Mouse (Mus musculus) thymus, postnatal 10 days (tissue): ENCODE results near the gene Fst.
A peak's percentile ranks its signal among the peaks of the same experiment; 100 is the strongest.

Experiments used
- DNase-seq, 2 experiments: peaks; one replicate each; pipeline ENCODE4 v3.0.0; 2021; ENCODE audit warnings: low spot score in 2 of 2

Fst gene

DNA sequence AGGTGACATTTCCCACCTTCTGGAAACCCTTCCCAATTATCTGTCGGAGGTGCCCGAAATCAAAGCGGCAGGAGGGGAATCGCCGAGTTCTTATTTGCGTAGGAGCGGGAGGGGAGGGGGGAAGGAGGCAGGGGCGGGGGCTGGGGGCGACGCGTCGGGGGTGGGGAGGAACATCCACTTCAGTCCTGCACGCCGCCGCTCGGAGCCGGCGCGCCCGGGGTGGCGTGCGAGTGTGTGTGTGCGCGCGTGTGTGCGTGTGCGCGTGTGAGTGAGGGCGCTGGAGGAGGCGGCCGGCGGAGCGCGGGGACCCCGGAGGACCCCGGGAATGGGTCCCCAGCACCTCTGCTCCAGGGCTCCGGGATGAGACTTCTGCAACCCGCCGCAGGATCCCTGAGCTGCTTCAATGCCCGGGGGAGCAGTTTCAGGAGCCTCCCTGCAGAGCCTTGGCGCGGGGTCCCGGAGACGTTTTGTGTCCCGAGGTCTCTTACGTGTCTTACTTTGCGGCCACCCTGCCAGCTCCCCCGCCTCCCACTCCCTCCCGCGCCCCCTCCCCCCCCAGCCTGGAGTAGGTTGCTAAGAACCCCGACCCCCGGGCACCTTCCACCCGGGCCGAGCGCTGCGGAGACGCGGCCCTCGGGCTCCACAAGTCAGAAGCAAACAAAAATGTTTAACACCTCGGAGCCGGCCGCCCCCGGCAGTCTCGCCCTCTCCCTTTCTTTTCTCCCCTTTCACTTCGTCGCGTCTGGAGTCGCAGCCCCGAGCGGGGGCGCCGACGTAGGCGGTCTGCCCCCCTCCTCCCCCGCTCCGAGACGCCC lies at the start of gene Fst:
TSS of gene Fst (minus strand) at position 66 of the 815 bp plus-strand sequence.
- DNase-seq, result peak; percentile 10 to 32

DNA sequence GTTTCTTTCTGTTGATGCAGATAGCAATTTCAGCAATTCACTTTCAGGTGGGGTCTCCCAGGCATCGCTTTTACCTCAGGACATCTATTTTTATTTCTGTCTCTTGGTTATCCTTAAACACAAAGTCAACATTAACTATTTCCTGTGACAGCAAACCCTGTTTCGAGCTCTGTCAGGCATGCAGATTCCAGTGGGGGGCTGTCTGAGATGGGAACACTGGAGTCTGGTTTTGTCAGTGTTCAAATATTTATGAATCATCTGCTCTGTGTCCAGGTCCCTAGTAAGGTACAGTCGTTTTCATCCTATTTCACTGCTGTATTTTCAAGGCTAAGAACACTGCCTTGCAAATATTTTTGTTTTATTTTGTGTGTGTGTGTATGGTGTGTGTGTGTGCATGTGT lies 35.1 kb upstream of the Fst start:
- DNase-seq, result no peak

DNA sequence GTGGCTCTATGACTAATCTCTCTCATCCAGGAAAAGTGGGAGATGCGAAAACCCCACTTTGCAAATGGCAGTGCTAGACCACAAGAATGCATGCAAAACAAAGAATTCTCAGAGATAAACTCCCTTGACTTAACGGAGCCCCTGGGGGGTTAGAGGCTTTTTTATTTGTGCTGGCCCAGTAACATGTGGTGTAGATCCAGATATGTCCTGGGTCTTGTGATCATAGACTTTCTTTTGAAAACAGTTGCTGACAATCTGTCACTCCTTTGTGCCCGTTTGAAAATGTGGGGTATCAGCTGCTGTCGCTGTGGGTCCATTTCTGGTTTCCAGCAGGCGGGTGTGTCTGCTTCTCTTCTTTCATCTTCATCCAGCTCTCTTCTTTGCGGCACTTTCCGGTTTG lies 29.4 kb upstream of the Fst start:
- DNase-seq, result no peak

DNA sequence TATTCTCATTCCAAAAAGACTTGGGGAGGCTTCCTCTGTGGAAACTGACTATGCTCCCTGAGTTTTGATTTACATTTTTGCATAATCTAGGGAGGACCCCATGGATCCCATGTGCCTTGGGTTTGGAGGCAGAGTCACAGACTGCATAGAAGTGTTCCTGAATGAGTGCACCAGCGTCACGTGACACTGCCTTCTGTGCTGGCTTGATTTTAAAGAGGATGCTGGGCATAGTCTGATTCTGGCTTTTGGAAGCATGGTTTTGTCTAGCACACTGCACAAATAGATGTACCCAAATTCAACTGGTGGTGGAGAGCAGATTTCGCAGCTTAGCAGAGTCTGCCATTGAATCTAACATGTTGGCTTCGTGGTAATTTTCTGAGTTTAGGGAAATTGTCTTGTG lies 19.6 kb upstream of the Fst start:
- no peak for DNase-seq

DNA sequence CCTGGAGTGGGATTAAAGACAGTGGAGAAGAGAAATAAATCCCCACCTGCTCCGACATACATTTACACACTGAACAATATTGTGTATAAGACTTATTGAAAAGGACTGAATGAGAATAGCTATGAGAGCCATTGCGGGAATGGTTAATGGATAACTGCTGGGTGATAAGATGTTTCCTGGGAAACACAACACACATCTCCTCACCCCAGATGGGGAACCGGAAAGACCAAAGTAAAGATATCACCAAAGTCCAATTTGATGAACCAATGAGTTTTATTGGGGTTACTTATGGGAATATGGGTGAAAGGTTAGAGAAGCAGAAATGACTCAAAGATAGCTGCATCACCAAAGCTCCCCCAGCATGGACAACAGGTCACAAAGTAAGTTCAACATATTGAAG lies 11.2 kb upstream of the Fst start:
- DNase-seq, result no peak

DNA sequence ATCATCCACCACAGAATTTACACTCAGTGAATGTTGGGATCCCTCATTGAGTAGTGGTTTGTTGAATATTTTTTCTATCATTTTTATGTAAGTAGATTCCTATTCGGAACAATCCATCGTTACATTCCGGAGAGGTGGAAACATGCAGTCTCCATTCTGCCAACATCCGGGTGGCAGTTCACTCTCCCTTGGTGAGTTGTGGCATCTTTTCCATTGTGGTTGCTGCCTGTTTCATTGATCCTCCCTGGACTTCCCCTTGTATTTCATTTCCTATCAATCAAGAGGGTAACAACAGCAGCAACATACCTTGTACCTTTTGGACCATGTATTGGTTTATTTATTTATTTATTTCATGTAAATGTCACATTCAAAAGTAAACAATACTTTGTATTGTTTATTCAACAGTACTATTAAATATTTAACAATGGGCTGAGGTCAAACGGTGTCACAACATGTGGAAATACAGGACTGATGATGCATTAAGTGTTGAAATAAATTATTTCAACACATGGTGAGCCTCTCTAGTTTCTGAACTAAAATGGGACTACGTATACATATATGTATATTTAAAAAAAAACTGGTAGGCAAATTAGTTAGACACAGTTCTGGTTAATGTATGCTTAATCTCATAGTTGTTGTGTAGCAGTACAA lies 7.6 kb upstream of the Fst start:
- no peak for DNase-seq

DNA sequence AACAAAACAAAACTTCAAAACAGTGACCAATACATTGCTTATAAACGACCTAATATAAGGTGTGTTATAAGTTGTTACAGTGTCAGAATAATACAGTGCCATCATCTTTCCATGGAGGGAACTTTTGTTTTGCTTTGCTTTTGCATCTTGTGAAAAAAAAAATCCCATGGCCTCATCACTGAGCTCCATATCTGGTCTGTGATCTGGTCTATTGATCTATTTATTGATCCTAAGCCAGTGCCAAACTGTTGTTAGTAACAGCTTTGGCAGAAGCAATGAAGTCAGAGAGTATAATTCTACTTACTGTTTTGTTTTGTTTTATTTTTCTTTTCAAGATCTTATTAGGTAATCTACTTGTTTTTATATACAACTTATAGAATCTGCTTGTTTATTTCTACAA lies 6.6 kb upstream of the Fst start:
- no peak for DNase-seq

DNA sequence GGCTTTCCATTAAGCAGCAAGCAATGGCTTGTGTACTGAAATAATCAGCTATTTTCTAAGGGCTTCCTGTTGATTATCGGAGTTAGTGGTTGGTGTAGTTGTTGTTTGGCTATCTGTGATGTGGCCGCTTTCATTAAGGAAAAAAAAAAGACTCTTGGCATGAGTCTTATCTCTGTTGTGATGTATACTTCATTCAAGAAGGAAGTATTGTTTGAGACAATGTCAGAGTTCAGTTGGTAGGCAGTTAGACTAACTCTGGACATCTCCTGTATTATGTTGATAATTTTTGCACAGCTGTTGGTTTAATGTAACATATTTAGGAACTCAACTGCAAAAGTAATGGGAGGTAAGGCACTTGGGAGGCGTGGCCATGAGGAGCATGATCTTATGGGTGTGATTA lies 6.1 kb upstream of the Fst start:
- no peak for DNase-seq

DNA sequence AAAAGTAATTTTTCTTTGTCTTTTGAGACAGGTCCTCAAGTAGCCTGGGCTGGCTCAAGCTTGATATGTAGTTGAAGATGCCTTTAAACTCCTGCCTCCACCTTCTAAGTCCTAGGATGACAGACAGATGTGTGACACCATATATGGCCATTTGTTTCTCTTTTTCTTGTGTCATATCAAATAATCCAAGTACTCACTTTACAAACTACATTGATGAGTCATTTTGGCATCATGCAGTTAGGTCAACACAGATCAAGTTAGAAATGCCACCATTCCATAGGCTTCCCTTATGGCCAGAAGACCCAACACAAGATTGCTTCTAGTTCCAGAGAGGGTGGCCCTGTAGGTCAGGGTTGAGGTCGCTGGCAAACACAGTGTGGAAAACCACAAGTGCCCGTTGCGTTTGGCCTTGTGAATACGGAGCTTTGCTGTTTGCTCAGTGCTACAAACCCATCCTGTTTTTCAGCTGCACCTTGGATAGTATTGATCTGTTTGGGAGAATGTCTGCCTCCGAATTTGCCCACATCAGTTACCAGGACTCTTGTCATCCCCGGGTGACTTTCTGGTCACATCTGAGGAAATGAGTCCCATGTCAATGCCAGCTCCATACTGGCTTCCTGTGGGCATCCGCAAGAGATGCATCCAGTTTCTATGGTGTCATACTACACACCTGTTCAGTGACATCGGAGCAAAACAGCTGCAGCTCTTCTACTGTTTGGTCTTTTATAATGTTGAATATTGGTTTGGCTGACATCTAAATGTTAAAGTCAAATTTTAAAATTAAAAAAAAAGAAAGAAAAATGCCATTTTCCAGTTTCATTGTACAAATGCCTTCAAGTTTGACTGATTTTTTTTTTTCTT lies 4.0 kb upstream of the Fst start:
- no peak for DNase-seq

DNA sequence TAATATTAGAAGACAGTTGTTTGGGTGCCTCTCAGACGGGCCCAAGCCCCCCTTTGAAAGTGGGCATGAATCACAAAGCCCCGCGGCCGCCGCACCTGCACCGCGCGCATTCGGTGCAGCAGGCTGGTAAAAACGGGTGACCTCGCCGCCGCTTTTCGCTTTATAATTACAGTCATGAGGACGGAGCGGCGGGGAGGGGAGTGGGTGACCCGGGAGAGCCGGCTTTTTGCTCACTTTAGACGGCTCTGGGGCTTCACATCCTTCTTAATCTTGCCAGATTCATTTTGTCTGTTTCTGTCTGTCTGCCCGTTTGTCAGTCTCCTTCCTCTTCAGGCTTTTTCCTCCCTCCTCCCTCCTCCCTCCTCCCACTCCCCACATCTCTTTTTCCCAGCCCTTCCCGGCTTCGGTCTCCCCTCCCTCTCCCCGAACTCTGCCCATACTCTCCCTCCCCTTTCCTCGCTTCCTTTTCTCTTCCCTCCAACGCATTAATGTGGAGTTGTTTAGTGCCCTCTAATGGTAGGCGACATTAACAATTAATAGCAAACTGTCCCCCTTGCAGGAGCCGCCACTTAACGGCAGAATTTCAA lies 1.6 kb upstream of the Fst start:
- DNase-seq, result no peak

DNA sequence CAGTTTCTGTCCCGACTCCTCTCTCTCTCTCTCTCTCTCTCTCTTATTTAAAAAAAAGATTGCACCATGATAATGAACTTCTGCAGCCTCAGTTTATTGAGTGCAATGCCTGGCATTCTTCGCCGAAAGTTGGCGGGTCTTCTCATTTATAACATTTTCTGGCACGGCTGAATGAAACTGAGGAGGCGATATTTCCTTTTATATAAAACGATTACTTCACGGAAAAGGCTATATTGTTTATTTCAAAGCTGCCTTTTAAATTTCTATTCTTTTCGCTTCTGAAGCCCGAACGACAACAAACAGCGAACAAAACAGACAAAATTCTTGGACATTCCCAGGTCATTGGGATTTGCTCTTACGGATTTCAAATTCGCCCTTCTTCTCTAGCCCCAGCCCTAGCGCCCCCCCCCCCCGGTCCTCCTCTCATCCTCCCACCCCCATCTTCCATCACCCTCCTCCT lies 980 bp upstream of the Fst start:
- DNase-seq, result no peak

DNA sequence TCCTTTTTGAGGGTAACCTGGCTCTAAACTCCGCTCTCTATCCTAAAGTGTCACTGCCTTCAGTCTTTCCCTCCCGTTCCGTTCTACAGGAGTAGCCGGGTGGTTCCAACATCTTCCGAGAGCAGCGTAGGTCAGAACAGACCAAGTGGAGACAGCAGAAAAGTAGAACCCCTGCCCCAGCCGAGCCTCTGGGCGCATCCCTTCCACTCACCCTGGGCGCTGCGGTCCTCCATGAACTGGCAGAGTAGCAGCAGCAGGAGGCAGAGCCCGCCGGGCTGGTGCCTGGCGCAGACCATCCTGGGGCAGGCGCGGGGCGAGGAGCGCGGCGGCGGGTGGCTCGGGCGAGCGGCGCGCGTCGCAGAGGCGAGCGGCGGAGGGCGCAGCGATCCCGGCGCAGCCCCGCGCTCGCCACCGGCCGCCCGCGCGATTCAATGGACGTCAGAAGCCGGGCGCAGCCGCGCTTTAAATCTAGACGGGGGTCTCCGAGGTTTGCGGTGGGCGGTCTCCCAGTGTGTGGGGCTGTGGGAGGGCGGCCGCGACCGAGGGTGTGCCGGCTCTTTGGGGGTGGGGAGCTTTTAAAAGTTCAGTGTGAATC lies 363 bp downstream of the Fst start:
- peak; percentile 5 to 35 for DNase-seq

DNA sequence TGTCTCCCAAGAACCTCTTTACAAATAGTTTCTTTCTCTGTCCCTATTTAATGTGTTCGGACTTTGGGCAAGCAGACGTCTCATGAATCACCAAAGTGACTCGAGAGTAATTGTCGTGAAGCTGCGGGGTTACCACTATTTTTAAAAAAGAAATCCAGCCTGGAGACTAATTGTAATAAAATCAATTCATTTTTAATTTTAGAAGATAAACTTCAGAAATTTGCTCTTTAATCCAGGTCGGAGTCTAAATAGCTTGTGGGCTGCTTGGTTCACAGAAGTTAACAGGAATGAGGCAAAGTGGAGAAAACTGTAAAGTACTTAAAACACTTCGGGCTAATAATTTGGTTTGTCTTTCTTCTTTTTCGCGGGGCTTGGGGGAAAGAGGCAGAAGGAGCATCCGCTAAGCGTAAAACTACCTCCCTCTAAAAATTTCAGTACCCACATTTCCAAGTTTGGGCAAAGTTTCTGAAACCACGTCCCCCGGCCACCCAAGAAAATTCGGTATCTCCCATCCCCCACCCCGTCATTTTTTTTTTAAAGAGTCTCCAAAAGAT lies 1.1 kb downstream of the Fst start:
- DNase-seq, result no peak

DNA sequence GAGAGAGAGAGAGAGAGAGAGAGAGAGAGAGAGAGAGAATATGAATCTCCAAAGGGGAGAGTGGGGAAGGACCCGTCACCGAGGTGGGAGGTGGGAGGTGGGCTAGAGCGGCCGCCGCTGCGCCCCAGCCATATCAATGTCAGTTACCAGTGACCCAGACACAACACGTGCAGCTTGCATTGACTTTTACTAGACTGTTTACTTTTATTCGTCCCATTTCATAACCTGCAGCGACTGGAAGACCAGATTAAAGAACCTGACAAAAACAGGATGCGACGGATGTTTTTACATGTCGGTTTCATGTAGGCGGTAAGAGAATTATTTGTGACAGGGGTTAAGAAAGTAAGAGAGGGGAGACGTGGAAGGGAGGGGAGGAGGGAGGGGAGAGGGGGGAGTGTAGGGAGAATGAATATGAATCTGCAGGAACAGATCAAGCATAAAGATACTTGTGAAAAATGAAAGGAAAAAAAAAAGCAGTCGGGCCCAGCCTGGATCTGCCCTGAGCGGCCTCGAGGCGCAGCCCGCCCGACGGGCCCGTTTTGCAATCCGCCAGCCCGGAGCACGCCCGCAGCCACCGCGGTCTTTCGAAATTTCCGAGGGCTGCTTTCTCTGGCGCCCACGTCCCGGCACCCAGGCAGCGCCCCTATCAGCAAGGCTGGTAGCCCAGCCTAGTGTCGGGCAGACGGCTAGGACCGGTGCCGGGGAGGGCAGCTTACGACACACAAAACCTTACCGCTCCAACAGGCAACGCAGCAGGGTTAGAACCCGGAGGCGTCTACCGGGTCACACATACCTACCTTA lies 1.8 kb downstream of the Fst start:
- peak in 1 of 2 experiments; percentile 14 for DNase-seq

DNA sequence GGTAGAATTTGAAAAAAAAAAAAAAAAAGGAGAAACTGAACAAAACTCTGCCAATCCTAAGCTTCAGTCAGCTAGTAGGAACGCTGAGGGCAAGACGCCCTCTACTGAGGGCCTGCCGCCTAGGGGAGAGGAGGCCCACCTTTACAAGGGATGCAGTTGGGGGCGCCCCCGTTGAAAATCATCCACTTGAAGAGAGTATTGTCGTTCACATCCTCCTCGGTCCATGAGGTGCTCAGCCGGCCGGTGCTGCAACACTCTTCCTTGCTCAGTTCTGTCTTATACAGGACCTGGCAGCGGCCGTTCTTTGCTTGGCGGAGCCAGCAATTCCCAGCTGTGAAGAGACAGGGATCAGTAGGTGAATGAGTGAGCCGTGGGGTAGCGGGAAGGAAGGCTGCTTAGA lies 2.5 kb downstream of the Fst start:
- peak; percentile 5 to 22 for DNase-seq

DNA sequence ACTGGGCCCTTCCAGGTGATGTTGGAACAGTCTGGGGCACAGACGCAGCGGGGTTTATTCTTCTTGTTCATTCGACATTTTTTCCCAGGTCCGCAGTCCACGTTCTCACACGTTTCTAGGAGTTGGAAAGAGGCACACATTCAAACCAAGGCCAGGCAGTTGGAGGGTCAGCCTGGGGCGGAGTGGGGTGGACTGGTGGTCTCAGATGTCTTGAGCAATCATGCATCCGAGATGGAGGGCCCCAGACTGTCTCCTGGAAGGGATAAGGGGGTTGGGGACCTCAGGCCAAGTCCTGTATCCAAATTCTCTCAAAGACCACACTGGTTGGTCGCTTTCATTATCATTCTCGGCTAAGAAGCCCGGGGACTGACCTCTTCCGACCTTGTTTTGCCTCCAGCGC lies 3.0 kb downstream of the Fst start:
- DNase-seq, result no peak

DNA sequence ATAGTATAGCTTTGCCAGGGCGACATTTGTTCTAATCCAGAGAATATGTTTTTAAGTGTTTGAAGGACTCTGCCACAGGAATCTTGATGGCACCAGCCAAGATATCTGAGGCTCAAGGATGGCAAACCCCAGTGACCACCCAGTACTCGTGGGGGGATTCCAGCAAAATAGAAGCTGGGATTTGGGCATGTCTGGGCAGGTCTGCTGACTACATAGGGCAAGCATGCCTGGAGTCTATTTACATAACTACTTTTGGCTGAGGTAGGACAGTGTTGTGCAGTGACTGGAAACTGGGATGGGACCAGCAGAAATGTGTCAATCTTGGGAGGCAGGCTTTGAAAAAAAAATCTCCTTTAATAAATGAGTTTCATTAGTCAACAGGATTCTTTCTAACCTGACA lies 11.5 kb downstream of the Fst start:
- DNase-seq, result no peak

DNA sequence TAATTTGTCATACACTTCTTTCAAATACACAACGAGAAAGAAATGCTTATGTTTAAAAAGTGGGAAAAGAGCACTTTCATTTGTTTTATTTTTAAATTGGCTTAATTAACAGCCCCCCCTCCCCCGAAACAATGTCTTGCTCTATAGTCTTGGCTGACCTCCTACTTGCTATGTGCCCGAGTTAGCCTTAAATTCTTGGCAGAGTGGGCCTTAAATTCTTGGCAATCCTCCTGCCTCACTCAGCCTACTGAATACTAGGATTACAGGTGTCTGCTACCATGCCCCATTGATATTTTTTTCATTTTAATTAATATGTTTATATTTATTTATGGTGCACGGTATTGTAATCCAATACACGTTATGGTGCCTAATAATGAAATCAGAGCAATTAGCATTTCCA lies 26.3 kb downstream of the Fst start:
- no peak for DNase-seq

DNA sequence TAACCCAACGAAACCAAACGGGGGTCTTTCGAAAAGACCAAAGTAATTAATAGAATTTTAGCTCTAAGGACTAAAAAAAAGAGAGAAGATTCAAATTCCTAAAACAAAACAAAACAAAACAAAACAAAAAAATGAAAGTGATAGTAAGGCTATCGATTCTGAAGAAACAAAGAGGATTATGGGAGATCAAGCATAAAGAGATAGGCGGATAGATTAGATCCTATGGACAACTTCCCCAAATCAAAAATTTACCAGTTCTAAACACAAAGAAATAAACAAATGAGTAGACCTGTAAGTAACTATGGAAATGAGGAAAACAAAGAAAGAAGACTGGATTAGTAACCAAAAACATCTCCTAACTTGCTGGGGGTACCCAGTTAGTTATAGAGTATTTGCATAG lies 33.5 kb downstream of the Fst start:
- no peak for DNase-seq

DNA sequence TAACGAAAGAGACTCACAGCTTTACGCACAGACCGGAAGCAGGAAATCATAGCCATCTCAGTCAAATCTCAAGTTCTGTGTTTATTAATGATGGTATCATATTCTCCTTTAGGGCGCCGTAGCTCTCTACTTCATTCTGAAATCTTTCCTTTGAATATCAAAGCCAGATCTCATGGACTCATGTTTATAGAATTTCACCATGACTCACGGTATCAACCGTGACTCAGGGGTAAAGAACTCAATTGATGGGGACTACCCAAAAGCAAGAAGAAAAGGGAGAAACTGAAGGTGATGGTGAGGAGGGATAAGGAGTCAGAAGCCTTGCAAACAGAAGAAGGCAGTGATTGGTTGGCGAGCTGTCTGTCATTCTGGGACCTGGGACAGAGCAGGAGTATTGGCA lies 38.5 kb downstream of the Fst start:
- no peak for DNase-seq

DNA sequence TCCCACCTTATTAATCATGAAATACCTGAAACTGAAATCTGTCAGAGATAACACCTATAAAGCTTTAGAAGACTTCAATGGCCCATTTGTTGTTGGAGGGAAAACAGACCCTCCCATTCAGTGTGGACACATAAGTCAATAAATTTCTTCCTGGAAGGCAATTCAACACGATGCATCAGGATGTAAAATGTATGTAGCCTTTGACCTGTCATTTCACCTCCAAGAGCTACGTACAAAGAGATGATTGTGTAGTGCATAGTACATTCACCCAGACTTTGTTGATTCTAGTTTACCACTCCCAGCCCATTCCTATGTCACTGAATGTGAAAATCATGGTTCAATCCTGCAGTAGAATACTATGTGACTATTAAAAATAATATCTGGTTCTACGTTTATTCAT lies 39.4 kb downstream of the Fst start:
- no peak for DNase-seq
